Mouse (Mus musculus): ENCODE measurements around the gene Pycr1.

- TF ChIP-seq CTCF (IDR thresholded peaks at IDR 0.05; ENCODE audit: low read depth, low read length) (no peak), POLR2A (IDR thresholded peaks at IDR 0.05; ENCODE audit: insufficient read depth, low read length) (no peak)
These were observed 46.0 kb downstream of the Pycr1 start for GRCm38 (mm10) chr11:120597240-120598235.

All from ES-Bruce4 (cell line).